Mouse (Mus musculus) gastrocnemius, postnatal 36 days (tissue): ENCODE data around the gene Nucks1. TPM values are rescaled to one million over a fixed set of nuclear protein-coding genes. Genes with fewer than 3 reads are reported as not detected.

Experiments used
- DNase-seq, 2 experiments: peaks; one replicate each; pipeline ENCODE4 v3.0.0; 2022
- intact Hi-C: fragments of 180-260 bp; cut with DNase I; formaldehyde crosslinking; loops from one replicate; pipeline ENCODE4 v1.15.1; 2025
- total RNA-seq, 2 experiments: library from RNA; stranded (reverse); gene quantifications; 2 replicates each; pipeline ENCODE4 v1.2.3; 2021

The Nucks1 gene
- total RNA-seq, 2 experiments from 2014 or later = 55.6 to 61.1 TPM

DNA sequence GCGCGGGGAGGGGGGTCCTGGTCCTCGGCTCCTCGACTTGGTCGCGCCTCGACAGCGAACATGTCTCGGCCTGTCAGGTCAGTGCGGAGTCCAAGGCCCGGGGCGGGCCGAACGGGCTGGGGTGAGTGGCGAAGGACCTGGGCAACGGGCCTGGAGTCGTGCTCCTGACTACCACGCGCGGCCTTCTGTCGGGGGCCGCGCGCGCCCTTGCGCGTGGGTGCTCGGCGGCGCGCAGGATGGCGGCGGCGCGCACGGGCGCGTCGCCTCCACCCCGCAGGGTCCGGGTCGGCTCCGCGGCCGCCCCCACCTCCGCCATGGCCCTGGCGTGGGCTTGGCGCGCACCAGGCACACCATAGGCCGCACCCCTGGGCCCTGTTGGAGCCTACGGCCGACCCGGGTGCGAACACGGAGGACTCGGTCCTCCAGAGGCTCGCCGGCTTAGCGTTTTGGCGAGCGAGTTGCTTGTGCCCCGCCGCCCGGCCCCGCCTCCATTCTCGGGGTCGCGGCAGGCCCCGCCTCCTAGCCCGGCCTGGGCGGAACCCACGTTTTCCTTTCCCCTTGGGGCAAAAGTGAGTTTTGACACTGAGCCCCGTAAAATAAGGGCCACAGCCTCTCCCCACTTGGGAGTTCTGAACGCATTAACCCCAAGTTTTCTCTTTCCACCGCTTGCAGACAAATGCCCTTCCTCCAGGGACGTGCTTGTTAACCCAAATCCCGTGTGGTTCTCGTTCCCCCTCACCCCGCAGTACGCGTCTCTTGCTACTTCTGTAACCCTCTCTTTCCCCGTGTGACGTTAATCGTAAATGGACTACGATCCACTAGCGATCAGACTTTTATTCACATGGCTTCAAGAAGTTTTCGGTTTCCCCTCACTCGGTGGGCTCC is 582 bp downstream of the Nucks1 start:
- intact Hi-C loops = no loop called here
- peak; percentile 72 to 84 for DNase-seq

DNA sequence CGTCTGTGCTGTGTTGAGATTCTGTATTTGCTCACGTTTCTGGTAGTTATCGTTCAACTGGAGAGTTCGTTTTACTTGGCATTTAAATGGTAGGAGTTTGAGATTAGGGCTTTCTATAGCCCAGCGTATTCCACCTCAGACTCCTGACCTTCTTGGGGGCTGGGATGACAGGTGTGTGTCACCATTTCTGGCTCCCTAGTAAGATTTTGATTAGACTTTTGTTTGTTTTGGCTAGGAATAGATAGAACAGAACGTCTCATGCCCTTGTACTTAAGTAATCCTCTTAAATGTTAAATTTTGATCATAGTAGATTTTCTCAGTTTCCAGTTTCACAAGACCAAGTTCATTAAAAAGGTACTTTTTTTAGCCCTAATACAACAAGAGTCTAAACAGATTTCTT is 7.3 kb downstream of the Nucks1 start:
- no peak for DNase-seq
- intact Hi-C loops = no loop called here

DNA sequence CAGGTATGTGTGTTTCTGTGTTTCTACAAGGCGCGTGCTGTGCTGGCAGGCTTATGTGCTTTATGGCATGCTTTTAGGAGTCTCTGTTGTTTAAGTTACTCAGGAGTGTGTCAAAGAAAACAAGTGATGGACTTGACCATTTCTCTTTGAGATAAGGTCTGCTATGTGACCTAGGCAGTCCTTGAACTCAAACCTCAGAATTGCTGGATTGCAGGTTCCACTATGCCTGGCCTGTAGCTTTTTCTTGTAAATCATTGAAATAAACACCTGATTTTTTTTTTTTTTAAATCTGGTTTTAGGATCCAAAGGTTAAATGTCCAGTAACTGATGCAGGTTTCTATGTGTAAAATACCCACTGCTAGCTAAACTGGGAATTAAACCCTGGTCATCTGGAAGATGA is 8.7 kb downstream of the Nucks1 start:
- intact Hi-C loops = no loop called here
- no peak for DNase-seq

DNA sequence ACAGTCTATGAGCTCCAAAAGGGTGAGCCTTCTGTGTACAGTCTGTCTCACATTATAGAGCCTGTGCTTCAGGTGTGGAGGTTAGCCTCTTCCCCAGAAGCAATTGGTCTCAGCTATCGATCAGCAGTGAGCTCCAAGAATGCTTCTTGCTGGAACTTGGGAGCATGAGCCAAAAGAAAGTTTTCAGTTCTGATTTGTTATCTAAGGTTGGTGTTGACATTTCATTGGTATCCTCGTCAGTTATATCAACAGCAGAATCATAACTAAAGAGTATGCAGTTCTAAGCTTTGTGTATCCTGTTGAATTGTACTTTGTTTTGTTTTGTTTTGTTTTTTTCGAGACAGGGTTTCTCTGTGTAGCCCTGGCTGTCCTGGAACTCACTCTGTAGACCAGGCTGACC is 11.8 kb downstream of the Nucks1 start:
- intact Hi-C loops = no loop called here
- DNase-seq = no peak

DNA sequence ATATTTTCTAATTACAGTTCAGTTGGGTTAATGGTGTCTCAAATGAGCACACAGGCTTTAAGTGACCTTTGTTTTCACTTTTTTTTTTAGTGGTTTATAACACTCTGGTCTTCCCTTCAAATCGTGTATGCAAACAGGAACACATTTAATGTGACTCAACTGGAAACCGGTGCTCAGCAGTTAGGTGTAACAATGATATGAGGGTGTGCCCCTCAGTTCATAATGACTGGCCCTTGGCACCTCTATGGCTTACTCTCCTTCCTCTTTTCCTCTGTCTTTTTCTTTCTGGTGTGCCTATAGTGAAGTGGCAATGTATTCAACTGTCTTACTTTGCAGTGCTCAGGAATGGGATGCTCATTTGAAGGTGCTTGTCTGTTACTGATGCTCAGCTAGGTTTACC is 23.1 kb downstream of the Nucks1 start:
- no peak for DNase-seq
- intact Hi-C loops = no loop called here

DNA sequence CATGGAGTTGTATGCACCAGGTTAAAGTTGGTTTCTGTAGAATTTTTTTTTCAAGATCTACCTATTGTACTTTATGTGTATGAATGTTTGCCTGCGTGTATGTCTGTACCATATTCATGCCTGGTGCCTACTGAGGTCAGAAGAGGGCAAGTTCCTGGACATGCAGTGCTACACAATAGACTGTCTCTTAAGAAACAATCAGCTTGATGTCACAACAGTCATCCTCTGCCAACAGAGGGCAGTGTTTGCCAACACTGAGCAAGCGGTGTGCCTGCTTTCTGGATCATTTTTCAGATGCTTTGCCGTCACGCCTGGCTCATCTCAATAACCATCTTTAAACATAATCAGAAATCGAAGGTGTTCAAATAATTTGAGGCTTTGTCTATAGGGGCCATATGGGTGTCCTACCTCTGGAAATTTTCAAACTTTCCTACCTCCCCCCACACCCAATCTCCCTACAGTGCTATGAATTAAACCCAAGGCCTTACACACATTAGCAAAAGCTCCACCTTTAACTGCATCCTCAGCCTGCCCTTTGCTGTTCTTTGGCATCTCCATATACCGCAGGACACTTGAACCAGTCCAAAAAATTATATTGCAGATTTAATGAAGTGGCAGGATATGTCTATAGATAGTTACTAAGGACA is 27.4 kb downstream of the Nucks1 start:
- intact Hi-C loops = loop anchor here (5.0 kb wide), 1 partner anchor 45 kb away; no protein-coding TSS in a partner anchor
- peak; percentile 22 to 45 for DNase-seq

DNA sequence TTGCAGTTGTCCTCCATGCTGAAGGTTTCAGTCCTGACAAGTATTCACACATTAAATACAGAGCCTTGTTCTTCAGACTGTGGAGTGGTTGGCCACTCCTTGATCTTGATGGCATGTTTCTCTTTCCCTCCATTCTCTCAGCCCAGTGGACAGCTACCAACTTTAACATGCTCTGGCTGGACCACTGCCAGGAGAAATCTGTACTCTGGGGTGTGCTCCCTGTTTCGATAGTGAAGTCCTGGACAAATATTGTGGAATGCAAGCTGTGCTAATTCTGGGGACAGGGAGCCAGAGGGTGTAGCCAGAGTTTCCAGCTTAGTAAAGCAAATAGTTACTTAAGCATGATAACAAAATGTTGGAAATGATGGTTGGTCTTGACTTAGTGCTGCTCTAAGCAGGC is 28.5 kb downstream of the Nucks1 start:
- no peak for DNase-seq
- intact Hi-C loops = loop anchor here (5.0 kb wide), 1 partner anchor 43 kb away; no protein-coding TSS in a partner anchor

DNA sequence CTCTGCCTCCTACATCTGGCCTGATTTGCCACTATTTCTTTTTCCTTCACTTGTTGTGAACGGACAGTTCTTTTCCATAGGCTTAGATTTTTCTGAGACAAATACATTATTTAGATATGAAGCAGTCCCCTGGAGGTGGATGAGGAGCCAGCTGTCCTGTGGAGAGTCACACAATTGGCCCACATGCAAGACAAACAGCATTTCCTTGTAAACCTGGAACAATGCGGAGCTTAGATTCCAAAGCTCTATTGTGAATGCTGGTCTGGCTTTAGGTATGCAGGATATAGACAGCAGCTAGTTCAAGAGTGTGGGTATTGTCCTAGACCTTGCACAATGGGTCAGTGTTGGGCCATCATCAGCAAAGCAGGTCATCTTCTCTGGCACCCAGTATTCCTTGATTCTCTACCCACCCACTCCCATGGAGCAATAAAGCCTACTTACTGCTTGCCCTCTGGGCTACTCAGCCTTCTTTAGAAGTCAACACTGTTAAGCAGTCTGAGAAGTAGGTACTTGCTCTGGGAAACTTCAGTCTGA is 30.4 kb downstream of the Nucks1 start:
- intact Hi-C loops = no loop called here
- DNase-seq = no peak

DNA sequence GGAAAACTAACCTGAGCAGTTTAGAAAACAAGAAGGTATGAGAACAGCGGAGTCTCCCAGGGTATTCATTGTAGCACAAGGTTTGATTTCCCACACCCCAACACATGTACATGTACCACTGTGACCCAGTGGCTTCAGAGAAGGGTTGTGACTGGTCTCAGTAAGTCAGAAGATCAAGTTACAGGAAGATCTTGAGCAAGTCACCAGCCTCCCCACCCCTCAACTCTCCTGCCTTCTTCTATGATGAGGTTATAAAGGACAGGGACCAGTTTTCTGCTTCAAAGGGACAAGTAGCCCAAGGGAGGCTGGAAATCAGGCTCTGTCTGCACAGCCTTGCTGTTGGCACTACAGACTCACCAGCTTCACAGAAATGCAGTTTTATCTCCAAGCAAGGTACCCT is 31.2 kb downstream of the Nucks1 start:
- intact Hi-C loops = no loop called here
- no peak for DNase-seq

DNA sequence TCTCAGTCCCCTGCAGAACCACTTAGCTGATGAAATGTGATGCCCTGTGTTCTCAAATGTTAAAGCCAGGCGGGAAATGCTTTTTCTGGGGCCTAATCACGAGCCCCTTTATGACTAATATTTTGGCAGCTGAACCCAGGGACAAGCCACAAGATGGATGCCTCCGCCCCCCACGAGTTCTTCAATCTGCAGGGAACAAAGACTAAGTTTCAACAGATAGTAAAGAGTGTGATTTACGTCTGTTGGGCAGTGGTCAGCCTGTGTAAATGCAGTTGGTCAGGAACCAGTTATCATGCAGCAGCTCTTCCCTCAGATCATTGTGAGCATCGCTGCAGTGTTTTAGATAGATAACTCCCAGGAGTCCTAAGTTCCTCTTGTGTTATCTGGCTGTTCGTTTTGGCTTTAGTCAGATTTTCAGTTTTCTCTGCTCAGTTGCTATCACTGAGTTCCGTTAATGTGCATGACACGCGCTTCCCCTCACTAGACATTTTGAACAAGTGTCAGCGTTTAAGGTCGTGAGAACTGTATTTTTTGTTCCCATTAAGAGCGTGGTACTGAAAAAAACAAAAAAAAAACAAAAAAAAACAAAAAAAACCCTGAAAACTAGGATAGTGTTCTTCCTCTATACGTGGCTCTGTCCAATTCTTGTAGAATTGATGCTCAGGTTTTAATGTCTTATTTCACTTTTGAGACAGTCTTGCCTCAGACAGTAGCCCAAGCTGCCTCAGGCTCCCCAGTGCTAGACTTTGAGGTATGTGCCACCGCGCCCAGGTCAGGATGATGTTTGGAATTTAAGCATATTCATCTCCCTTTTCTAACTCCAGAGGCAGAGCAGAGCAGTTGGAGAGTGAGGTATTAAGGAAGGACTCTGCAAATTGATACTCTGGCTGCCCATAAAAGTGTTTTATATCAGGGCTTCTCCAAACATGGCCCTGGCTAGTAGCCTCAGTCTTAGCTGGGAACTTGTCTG is 32.6 kb downstream of the Nucks1 start:
- intact Hi-C loops = no loop called here
- DNase-seq = no peak

DNA sequence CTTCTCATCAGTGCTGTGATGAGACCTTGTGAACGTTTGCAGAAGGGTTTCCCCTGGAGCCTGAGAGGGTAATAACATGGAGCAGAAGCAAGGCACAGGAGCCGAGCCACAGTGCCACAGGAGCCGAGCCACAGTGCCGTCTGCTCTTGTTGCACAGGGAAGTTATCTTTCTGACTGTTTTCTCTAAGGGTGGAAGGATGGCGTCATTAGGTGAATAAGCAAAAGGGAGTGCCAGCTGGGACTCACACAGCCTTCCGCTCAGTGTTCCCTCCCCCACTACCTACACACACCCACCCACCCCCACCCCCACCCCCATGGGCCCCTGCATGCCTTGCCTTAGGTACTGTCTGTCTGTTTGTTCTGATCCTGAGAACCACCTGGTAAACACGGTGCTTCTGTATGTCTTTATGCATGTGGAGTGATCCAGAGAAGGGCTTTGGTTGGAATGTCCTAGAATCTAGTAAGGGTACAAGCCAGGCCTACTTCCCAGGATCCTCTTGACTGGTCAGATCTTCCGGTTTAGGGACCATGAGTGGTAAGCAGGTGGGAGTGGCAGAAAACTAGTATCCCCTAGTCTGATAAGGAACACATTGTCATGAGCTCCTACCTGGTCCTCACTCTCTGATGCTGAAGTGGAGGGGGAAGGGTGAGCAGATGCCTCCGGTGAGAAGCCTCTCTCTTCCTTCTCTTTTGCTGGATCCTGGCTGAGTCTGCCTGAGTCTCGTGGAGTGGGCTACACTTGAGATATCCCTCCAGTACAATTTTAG is 35.5 kb downstream of the Nucks1 start:
- intact Hi-C loops = no loop called here
- DNase-seq = no peak

DNA sequence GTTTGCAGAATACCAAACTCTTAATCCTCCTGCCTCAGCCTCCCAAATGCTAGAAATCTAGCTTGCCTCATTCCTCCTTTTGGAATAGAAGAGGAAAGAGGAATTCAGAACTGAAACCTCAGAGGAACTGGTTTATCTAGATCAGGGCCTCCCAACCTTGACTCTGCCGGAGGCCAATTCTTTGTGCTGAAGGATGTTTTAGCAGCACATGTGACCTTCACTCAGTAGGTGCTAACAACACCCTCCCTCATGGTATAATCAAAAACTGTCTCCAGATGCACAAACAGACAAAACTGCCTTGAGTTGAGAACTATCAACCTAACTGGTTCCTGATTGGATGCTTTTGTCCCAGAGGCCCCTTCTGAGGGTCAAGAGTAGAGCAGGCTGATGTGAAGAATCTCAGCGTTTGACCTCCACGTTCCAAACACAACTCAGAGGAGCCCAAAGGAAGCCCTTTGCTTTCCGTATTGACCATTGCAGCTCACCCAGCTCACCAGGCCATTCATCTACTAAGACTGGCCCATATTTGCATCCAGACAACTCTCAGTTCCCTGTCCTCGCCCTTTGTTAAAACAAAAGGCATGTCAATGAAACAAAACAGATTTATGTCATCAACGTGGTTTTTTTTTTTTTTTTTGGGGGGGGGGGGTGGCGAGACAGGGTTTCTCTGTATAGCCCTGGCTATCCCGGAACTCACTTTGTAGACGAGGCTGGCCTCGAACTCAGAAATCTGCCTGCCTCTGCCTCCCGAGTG is 36.3 kb downstream of the Nucks1 start:
- no peak for DNase-seq
- intact Hi-C loops = no loop called here

DNA sequence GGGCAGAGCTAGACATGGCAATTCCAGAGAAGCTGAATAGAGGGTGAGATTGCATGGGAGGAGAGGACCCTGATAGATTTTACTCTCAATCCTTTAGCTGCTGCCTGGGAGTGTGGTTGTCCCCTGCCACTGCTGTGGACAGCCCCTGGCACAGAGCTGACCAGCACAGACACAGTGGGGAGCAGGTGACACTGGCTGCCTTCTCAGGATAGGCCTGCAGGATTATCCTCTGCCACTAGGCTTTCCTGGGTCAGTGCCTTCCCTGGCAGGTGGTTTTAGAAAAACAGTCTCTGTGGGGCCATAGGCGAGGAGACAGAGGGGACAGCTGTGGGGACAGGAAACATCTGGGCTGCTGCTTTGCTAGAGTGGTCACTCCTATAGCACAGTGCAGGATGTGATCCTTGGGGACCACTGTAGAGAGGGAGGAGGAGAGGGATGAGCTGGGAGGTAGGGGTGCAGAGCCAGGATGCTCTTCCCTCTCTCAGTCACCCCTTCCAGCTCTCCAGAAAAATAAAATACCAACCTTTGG is 37.7 kb downstream of the Nucks1 start:
- DNase-seq = no peak
- intact Hi-C loops = no loop called here

DNA sequence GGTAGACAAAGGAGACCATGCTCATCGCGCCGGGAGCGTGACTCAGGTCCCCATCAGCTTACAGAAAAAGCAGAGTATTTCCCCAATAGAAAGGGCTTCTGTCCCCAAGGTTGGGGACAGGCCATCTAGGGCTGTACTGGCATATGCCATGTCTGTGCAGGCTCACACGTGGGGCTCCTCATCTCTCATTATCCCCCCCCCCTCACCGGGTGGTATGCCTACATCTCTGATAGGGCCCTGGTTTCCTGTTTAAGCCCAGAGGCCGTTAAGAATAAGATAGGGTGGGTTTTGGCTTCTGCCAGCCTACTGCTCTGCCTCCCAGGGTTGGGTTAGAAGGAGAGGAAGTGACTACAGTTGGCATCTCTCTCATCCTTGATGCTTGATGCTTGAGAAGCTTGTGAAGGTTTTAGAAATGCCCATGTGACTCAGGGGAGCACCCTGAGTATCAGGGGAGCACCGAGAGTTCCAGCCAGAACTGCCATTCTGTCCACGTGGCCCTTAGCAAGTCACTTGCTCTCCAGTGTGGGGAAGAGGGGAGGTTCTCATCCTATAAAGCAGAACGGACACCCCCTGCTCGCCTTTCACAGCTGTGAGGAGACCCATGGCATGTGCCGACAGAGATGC is 44.0 kb downstream of the Nucks1 start:
- DNase-seq = no peak
- intact Hi-C loops = no loop called here

DNA sequence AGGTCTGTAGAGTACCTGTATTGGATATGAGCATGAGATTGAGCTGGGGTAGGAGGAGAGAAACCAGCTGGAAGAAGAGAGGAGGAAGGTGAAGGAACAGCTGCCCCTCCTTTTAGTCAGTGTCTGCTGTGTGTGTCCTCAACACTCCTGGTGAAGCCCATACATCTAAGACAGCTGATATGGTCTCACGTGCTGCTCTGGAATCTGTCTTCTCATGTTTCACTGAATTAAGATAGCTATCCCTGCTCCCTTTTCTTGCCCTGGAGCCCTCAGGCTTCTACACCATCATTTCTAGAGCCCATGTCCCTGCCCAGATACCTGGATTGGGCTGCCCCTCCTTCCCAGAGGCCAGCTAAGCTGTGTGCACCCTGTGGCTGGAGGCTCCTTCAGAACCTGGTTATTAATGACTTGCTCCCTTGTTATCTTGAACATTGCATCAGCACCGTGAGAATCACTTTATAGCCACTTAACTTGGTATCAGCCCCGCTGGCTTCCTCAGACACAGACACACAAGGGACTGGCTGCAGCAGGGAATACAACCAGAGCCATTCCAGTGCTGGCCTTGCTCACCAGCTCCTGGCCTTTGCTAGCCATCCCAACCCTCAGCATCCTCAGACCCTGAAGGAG is 44.9 kb downstream of the Nucks1 start:
- intact Hi-C loops = no loop called here
- no peak for DNase-seq

DNA sequence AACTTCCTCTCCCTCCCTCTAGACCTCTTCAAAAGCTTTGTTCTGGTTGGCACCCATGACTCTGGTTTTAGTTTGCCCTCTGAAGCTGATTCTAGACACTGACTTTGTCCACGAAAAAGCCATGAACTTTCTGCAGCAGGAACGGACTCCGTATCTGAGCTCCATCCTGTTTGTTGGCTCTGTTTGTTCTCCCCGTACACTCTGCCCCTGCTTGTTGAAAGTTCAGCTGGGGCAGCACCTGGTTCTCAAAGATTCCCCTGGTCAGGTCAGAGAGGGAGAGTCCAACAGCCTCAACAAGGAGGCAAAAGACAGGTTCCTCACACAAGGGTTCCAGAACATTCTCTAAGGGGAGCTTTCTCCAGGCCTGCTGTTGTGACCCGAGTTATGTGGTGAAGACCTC is 47.1 kb downstream of the Nucks1 start:
- DNase-seq = no peak
- intact Hi-C loops = no loop called here

DNA sequence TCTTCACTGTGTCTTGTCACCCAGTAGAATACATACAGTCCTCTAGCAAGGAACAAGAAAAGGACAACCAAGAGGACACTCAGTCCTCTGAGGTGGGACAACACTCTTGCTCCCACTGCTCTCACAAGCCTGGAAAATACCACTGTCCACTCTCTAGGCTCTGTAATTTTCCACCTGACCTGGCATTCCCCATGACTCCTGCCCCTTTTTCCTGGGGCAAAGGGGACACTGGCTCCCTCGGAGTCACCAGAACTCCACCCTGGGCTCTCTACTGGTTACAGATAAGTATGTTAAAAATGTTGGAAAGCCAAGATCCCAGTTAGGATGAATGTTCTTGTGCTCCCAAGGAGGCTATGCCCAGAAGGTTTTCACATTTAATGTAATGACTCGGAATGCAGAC is 50.7 kb downstream of the Nucks1 start:
- intact Hi-C loops = no loop called here
- DNase-seq = no peak

DNA sequence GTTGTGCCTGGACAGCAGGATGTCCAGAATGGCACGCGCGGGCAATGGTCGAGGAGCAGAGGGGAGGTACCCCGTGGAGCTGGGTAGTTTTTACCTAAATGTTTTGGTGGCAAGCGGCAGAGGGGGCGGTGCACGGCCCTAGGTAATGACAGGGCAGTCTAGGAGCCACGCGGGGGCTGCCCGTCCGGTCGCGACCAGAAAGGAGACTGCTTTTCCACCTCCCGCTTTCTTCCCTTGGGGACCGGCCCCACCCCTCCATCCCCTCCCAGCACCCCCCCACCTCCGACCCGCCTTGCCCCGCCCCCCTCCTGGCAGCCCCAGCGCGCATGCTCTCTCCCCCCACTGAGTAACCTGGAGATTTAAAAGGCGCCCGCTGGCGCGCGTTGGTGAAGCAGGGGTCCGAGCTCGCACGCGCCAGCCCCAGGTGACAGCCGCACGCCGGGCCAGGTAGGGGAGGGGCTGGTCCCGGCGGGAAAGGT is 52.3 kb downstream of the Nucks1 start, which contains the start of gene Slc45a3:
Gene Slc45a3, plus strand, starts transcription at position 362 of the 479 bp plus-strand sequence.
- DNase-seq = no peak
- intact Hi-C loops = no loop called here
